Mouse (Mus musculus): ENCODE measurements at regions not wholly inside any gene's neighbourhood (a gene's known extent, or its start where the extent isn't known, plus 50 kb on each side); places are given as distances from the start of the nearest gene placed in this dataset.

DNA sequence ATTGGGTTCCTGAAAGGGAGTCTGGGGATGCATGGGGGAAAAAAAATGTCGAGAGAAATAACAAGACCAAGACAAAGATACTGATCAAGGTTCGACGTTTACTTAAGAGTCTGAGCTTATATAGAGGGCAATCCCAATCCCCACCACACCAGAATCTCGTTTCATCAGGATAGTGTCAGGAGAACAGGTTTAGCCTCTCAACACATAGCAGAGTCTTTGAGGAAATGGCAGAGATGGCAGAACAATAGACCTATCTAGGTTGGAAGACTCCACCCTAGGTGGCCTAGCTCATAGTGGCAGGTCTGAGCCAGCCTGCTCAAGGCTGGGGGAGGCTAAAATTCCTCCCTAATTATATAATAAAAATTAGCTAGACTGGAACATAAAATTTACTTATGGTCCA is 151.6 kb upstream of the Gm49339 start:
- Histone ChIP-seq H3K36me3 (no peaks in the 10 kb centered on the region), H3K4me1 (no peaks in the 10 kb centered on the region), H3K9me3 (replicated peaks) (no peaks in the 10 kb centered on the region), H3K27ac (no peak overlapping the region), H3K27me3 (ENCODE audit: low read depth, poor library complexity, severe bottlenecking) (no peaks in the 10 kb centered on the region), H3K4me3 (no peak overlapping the region)
- no peak for DNase-seq (ENCODE audit: low spot score)
- 79% methylated on average over 4 of the region's 4 CpGs for WGBS

- Histone ChIP-seq H3K27me3 (ENCODE audit: low read depth, poor library complexity, severe bottlenecking) (no peaks in the 10 kb centered on the region), H3K4me3 (no peak overlapping the region), H3K4me1 (no peaks in the 10 kb centered on the region), H3K27ac (no peak overlapping the region), H3K36me3 (no peaks in the 10 kb centered on the region), H3K9me3 (replicated peaks) (no peaks in the 10 kb centered on the region)
- no peak for DNase-seq (ENCODE audit: low spot score)
- 92% methylated on average over 2 of the region's 2 CpGs for WGBS
These were observed 151.0 kb upstream of the Gm49339 start for GRCm38 (mm10) chr10:51329386-51329785.
